Mouse (Mus musculus) frontal cortex, adult (tissue): Measurements from ENCODE around the gene Rab34.
A peak's percentile ranks its signal among the peaks of the same experiment; 100 is the strongest.
"Not testable (repeated sequence)": the region's sequence is repeated elsewhere in the genome, so short reads cannot be mapped to it uniquely, and the experiment has no call there.

Source experiments
- ATAC-seq: cut with Nextera tagmentation; 2 replicates; pipeline ENCODE4 v1.9.2; 2017; ENCODE audit warnings: mild to moderate bottlenecking, moderate library complexity, mixed read lengths; ENCODE audit not compliant: low TSS enrichment

Rab34 gene

DNA sequence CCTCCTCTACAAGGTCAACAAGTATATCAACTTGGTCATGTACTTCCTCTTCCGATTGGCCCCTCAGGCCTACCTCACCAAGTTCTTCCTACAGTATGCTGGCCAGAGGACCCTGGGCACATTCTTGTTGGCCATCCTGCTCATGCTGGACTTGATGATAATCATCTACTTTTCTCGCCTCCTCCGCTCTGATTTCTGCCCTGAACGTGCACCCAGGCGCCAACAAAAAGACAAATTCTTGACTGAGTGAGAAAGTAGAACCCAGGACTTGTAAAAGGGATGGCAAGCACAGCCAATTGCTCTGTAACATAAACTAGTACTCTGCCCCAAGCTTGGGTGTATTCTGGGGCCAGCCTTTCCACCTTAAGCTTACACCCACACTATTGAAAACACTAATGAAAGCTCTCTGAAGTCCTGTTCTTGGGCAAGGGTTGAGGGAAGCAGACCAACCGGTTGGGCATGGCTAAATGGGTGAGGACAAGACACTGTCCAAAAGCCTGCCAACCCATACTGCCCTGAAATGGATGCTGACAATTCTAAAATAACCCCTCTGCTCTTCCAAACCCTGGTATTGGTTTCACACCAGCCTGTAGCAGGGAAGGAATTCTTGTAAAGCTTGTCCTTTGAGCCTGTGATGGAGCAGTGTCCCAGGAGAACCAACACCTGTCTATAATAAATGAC, 8.0 kb upstream of the Rab34 start:
- no peak for ATAC-seq

DNA sequence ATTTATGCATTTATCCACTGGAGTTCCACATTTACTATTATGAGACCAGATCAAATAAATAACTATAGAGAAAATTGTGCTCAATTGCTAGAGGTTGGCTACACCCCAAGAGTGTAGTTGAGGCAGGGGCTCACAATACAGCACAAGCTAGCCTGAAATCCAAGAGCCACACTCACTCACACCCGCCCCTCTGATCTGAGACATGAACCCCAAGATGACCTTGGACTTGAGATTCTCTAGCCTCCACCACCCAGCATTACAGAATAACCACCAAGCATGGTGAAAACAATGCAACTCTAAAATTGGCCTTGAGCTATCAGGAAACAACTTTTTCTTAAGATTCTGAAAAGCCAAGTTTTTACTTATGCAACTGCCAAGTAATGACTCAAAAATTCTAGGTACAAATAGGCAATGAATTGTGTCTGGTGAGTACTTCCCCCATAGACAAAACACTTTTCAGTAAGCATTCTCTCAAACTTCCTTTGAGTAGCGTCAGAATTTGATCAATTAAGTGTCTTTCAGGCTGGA, 6.3 kb upstream of the Rab34 start:
- no peak for ATAC-seq

GRCm38 (mm10) chr11:78182450-78182849, 5.8 kb upstream of the Rab34 start:
- no peak for ATAC-seq

DNA sequence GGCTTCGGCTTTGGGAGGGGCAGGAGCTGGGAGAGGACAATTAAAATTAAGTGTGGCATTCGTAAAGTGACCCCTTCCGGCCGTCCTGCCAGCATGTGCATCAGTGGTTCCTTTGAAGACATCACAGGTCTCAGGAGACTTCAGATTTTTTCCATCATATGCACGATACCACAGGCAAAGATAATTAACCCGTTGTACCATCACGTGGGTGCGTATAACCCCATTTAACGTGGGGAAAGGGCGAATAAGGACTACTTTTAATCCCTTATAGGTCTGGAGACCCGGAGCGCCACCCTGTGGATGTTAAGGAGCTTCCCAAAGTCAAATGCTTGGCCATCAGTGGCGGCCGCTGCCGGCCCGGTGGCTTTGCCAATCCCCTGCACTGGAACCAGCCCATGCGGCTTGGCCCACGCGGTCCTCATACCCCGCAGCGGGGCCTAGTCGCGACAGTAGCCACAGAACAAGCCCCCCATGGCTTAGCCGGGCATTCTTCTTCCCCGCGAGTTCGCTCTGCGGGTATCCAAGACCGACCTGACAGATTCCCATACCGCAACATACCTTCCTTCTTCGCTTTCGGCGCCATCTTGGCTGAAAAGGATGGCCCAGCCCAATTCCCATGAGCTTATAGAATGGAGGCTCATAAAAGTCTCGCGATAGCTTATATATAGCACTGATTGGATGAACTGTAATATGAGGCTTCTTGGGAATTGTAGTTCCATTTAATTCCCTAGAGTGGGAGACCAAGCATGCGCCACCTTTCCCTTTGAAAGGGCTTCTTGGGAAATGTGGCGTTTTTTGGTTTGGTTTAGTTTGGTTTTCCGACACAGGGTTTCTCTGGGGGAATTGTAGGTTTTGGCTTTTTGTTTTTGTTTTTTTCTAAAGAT, 5.0 kb upstream of the Rab34 start, which contains the start of gene Rpl23a:
Gene Rpl23a, minus strand, starts transcription at position 624 of the 884 bp plus-strand sequence.
- peak; percentile 92 for ATAC-seq

DNA sequence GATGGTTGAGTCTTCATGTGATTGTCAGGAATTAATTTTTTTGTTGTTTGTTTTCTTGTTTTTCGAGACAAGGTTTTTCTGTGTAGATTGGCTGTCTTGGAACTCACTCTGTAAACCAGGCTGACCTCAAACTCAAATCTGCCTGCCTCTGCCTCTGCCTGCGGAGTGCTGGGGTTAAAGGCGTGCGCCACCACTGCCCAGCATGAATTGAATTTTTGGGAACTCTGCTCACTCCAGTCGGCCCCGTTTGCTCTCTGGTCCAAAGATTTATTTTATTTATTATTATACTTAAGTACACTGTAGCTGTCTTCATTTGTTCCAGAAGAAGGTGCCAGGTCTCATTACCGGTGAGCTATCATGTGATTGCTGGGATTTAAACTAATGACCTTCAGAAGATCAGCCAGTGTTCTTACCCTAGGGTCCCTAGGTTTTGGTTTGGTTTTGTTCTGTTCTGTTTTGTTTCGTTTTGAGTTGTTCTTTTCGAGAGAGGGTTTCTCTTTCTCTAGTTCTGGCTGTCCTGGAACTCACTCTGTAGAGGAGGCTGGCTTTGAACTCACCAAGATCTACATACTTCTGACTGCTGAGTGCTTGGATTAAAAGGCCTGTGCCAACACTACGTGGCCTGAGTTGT, 4.2 kb upstream of the Rab34 start:
- no peak for ATAC-seq

DNA sequence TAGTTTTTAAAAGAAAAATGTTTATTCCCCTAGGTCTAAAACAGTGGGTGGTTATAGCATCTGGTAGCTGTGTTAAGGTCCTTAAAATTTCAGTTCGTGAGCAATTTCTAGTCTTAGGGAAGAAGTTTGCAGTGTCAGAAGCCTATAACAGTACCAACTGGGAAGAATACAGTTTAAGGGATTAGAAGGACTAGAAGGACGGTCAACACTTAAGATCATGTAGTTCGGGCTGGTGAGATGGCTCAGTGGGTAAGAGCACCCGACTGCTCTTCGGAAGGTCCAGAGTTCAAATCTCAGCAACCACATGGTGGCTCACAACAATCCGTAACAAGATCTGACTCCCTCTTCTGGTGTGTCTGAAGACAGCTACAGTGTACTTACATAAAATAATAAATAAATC, 3.5 kb upstream of the Rab34 start:
- ATAC-seq, result not testable (repeated sequence)

GRCm38 (mm10) chr11:78189234-78190040, 1.2 kb downstream of the Rab34 start:
- peak; percentile 50; the same call in 1 of the 2 replicates for ATAC-seq

- no peak for ATAC-seq
These were observed 1.8 kb downstream of the Rab34 start for GRCm38 (mm10) chr11:78190041-78190440.

DNA sequence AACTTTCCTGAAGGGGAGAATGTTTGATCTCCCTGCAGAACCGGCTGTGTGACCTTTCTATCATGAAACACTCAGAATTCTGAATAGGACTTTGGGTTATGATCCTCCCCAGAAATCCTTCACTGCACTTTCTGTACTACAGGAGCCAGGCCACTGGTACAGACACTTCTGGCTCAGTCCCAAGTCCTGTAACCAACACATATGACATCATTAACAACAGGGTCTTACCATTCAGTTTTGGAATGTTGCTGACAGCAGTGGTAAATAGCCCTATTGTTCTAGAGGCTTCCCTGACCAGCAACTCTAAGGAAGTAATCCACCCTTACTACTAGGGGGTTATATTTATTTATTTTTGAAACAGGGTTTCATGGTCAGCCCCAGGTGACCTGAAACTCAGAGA, 4.9 kb downstream of the Rab34 start, which contains the start of gene Proca1:
Gene Proca1, plus strand, starts transcription at position 280 of the 400 bp plus-strand sequence.
- no peak for ATAC-seq

DNA sequence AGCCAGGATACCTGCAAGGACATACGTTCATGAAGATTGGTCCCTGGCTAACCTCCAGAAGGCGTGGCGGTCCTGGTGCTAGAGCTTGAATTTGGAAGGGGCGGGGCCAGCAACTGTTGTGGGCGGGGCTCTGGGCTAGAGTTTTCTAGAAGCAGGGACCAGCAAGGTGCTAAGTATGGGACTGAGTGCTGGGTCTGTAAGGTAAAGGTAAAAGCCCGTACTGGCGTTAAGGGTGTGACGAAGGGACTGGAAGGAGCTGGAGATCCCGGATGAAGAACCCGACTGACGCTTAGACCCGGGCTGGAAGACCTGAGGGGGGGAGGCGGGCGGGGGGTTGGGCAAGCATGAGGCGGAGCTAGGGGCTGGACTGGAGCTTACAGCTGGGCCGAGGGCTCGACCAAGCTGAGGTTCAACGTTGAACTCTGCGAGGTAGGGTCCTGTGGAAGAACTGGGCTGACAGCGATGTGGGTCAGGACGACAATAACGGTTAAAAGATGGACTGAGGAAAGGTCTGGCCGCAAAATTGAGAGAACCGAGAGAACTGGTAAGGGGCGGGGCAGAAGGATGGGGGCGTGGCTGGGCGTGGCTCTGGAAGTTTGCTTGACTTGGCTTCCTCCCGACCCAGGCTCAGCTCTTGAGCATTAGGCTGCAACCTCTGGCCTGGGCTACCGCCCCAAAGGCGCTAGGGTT, 6.3 kb downstream of the Rab34 start:
- ATAC-seq, result no peak; the same call in 1 of the 2 replicates

- no peak for ATAC-seq
These were observed 7.1 kb downstream of the Rab34 start for GRCm38 (mm10) chr11:78195101-78195863.

DNA sequence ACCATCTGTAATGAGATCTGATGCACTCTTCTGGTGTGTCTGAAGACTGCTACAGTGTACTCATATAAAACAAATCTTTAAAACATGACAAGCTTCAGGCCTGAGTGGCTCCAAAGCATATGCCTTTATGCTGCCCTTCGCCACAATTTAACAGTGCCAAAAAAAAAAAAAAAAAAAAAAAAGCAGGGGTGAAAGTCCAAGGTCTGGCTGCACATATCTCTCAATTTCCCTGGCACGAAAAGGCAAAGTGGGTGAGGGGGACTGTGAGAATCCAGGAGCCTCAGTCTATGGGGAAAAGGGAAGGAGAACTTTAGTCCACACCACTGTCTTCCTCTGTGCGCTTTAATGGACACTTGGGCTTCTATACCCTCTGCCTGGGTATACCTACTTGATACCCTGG, 14.1 kb downstream of the Rab34 start:
- ATAC-seq, result no peak

DNA sequence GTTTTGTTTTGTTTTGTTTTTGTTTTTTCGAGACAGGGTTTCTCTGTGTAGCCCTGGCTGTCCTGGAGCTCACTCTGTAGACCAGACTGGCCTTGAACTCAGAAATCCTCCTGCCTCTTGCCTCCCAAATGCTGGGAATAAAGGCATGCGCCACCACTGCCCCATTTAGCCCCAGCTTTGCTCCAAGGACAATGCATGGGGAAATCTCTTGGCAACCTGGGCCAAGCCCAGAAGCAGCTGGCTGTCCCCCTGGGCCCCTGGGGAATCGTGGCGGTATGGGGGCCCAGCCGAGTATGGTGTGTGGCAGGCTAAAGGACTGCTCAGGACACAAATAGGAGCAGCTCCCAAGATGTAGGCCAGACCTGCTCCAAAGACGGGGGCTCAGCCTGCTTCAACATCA, 16.1 kb downstream of the Rab34 start:
- no peak for ATAC-seq

DNA sequence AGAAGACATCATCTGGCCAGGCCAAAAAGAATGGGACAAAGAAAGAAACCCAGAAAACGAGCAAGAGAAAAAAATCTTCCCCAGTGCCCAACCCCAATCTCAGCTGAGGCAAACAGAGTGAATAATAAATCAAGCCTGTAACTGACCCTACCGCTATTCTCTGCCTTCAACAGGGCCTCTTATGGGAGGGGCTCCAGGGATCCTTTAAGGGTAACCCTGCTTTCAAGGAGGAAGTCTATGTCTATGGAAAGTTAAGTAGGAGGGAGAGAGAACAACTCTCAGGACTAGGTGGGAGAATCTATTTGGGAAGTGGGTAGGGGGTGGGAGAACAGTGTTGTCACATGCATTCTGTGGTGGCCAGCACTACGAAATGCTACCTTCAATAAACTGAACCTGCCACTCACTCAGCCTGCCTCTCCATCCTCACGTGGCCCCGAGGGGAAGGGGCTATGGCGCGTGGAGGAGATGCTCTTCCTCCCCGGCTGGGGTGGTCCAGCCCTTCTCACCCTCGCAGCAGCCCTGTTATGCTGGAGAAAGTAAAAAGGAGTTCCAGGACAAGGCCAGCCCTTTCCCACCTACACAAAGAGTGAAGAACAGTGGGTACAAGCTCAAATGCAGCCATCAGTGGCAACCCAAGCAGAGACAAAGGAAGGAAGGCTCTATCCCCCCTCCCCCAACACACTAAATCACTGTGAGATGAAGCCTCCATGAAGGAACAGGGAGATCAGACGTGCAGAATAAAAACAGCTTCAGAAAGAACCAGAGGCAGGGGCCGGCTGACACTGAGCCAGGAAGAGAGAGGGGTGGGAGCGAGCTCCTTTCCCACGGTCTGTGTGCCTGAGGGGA, 17.4 kb downstream of the Rab34 start:
- ATAC-seq, result no peak

- no peak for ATAC-seq
These were observed 19.0 kb downstream of the Rab34 start for GRCm38 (mm10) chr11:78207190-78207589.

- ATAC-seq, result no peak
These were observed 21.7 kb downstream of the Rab34 start for GRCm38 (mm10) chr11:78209886-78210285.

- no peak for ATAC-seq
These were observed 22.4 kb downstream of the Rab34 start for GRCm38 (mm10) chr11:78210615-78211014.

- no peak for ATAC-seq
These were observed 23.3 kb downstream of the Rab34 start for GRCm38 (mm10) chr11:78211513-78211912.
